Mouse (Mus musculus) heart, embryonic 12.5 days (tissue): Measurements from ENCODE around the gene Lrrc45. TPM values are rescaled to one million over a fixed set of nuclear protein-coding genes. Genes with fewer than 3 reads are reported as not detected.
"Not testable (repeated sequence)": the region's sequence is repeated elsewhere in the genome, so short reads cannot be mapped to it uniquely, and the experiment has no call there.

ENCODE experiments used
- ATAC-seq: fragments of 200-750 bp; cut with Nextera tagmentation; 2 replicates; pipeline ENCODE4 v1.8.0; 2017; ENCODE audit warnings: moderate TSS enrichment, moderate library complexity; ENCODE audit not compliant: insufficient number of reproducible peaks, low FRiP score
- H3K27ac ChIP-seq: fragments of 300-500 bp; sonication (generic); 2 replicates; pipeline ENCODE4 v1.5.1; 2016; ENCODE audit warnings: mild to moderate bottlenecking, moderate library complexity; ENCODE audit not compliant: poor library complexity, severe bottlenecking
- H3K27me3 ChIP-seq: fragments of 300-500 bp; sonication (generic); replicated peaks from 2 replicates; pipeline ENCODE4 v1.6.1; 2016; ENCODE audit warnings: mild to moderate bottlenecking, moderate library complexity
- H3K36me3 ChIP-seq: fragments of 300-500 bp; sonication (generic); 2 replicates; pipeline ENCODE4 v1.6.1; 2016; ENCODE audit warnings: mild to moderate bottlenecking, moderate library complexity
- H3K4me1 ChIP-seq: fragments of 300-500 bp; sonication (generic); replicated peaks from 2 replicates; pipeline ENCODE4 v1.6.1; 2016; ENCODE audit warnings: mild to moderate bottlenecking
- H3K4me2 ChIP-seq: fragments of 300-500 bp; sonication (generic); 2 replicates; pipeline ENCODE4 v1.6.1; 2016; ENCODE audit warnings: mild to moderate bottlenecking, moderate library complexity
- H3K4me3 ChIP-seq: fragments of 300-500 bp; sonication (generic); 2 replicates; pipeline ENCODE4 v1.5.1; 2016; ENCODE audit warnings: mild to moderate bottlenecking
- H3K9ac ChIP-seq: fragments of 300-500 bp; sonication (generic); 2 replicates; pipeline ENCODE4 v1.6.1; 2016; ENCODE audit warnings: mild to moderate bottlenecking, moderate library complexity
- H3K9me3 ChIP-seq: fragments of 300-500 bp; sonication (generic); replicated peaks from 2 replicates; pipeline ENCODE4 v1.6.1; 2016; ENCODE audit warnings: mild to moderate bottlenecking, moderate library complexity
- WGBS: fragments of 180-500 bp; shearing (Covaris S2); methylation state at CpG from one replicate; pipeline ENCODE4 v1.1.7; 2016; 5-methylcytosine and 5-hydroxymethylcytosine counted together
- polyA plus RNA-seq: library from polyadenylated mRNA; unstranded; fragments of >200 nt; fragmentation: Nextera tagmentation; extraction: Ambion mirVana; gene quantifications from 2 replicates; pipeline ENCODE4 v1.2.1, GENCODE M21; 2016

Lrrc45 gene
- polyA plus RNA-seq, 1 experiment from 2014 or later: 35.2 TPM

- Histone ChIP-seq H3K4me2 (no peak overlapping the region), H3K4me3 (no peak overlapping the region), H3K9ac (no peak overlapping the region), H3K27ac (no peak overlapping the region), H3K27me3 (peaks cover 55% of the 10 kb centered on the region), H3K9me3 (no peaks in the 10 kb centered on the region), H3K36me3 (no peaks in the 10 kb centered on the region), H3K4me1 (peaks cover 21% of the 10 kb centered on the region)
- 60% methylated on average over 11 of the region's 11 CpGs for WGBS
- no peak for ATAC-seq
These were observed 15.0 kb downstream of the Lrrc45 start for GRCm38 (mm10) chr11:120728530-120729240.

DNA sequence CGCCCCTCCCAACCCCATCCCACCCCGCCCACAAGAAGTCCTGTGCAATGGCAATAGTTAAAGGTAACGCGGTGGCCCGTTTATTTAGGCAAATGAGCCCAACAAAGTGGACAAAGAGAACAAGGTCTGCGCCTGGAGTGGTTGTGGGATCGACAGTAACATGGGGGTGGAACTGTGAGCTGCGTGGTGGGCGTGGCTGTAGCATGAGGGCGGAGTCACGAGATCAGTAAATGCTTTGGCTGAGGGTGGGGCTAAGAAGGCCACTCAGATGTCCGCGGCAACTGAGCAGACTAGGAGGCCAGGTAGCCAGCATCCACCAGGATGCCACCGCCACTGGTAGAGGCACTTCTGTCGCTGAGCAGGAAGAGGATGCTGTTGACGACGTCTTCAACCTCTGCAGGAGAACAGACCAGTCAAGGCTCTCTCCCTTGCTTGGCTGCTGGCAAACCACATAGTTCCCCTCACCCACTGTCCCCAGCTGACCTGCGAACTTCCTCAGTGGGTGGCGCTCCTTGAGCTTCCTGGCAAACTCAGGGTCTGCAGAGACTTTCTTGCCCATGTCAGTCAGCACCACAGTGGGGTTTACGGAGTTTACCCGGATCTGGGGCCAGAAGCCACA lies 15.8 kb downstream of the Lrrc45 start:
- H3K4me1 ChIP-seq: peaks cover 21% of the 10 kb centered on the region
- H3K4me2 ChIP-seq: peak overlapping the region; percentile 40
- not testable (repeated sequence) for H3K9ac ChIP-seq, H3K9me3 ChIP-seq, H3K36me3 ChIP-seq, H3K27ac ChIP-seq, H3K4me3 ChIP-seq
- peak; percentile 26; the same call in 1 of the 2 replicates for ATAC-seq
- peaks cover 52% of the 10 kb centered on the region for H3K27me3 ChIP-seq
- WGBS: 2% methylated on average over 18 of the region's 21 CpGs

GRCm38 (mm10) chr11:120730331-120730870 lies 16.7 kb downstream of the Lrrc45 start:
- WGBS: 81% methylated on average over 10 of the region's 10 CpGs
- no peak for ATAC-seq
- Histone ChIP-seq H3K4me1 (peaks cover 21% of the 10 kb centered on the region), H3K9ac (no peak overlapping the region), H3K27ac (no peak overlapping the region), H3K4me2 (no peak overlapping the region), H3K36me3 (no peaks in the 10 kb centered on the region), H3K27me3 (peaks cover 49% of the 10 kb centered on the region), H3K4me3 (no peak overlapping the region), H3K9me3 (no peaks in the 10 kb centered on the region)

- H3K4me1 ChIP-seq: peaks cover 18% of the 10 kb centered on the region
- H3K36me3 ChIP-seq: no peaks in the 10 kb centered on the region
- H3K27me3 ChIP-seq: peaks cover 39% of the 10 kb centered on the region
- H3K4me2 ChIP-seq: no peak overlapping the region
- WGBS: 82% methylated on average over 1 of the region's 1 CpGs
- no peak overlapping the region for H3K9ac ChIP-seq
- ATAC-seq: no peak
- no peak overlapping the region for H3K4me3 ChIP-seq
- H3K27ac ChIP-seq: no peak overlapping the region
- no peaks in the 10 kb centered on the region for H3K9me3 ChIP-seq
These were observed 17.7 kb downstream of the Lrrc45 start for GRCm38 (mm10) chr11:120731395-120731794.

- Histone ChIP-seq H3K9ac (no peak within 1 kb of the TSS), H3K4me2 (no peak within 1 kb of the TSS), H3K4me1 (peaks cover 12% of the 10 kb centered on the region; the same call in 1 of the 2 replicates), H3K36me3 (no peaks in the 10 kb centered on the region), H3K4me3 (no peak within 1 kb of the TSS), H3K27ac (no peak within 1 kb of the TSS), H3K27me3 (peaks cover 39% of the 10 kb centered on the region), H3K9me3 (no peaks in the 10 kb centered on the region)
- no peak for ATAC-seq
- WGBS: 62% methylated on average over 12 of the region's 12 CpGs
These were observed 18.3 kb downstream of the Lrrc45 start, which contains the start of gene Cbr2 for GRCm38 (mm10) chr11:120731858-120732680. TSS of gene Cbr2 (minus strand) at chr11:120732114.

GRCm38 (mm10) chr11:120733521-120733920 lies 19.8 kb downstream of the Lrrc45 start:
- Histone ChIP-seq H3K36me3 (no peaks in the 10 kb centered on the region), H3K4me2 (no peak overlapping the region), H3K27me3 (peaks cover 34% of the 10 kb centered on the region), H3K4me1 (peaks cover 12% of the 10 kb centered on the region; the same call in 1 of the 2 replicates), H3K4me3 (no peak overlapping the region), H3K27ac (no peak overlapping the region), H3K9me3 (no peaks in the 10 kb centered on the region), H3K9ac (no peak overlapping the region)
- 52% methylated on average over 6 of the region's 6 CpGs for WGBS
- ATAC-seq: no peak

DNA sequence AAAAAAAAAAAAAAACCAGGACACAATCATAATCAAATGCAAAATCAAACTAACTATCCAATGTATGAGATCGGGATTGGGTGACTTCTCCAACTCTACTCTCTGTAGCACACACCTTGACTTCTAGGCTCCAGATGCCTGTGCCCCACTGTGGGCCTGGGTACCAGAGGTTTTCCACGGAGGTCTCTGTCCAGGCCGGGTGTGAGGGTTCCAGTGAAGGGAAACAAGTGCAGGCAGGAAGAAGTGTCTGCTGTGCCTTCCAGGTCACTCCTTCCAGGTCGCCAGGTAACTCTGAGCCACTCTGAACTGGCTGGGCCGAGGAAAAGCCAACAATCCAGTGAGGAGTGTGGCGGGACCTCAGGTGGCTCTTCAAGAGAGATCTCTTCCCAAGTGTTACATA lies 22.7 kb downstream of the Lrrc45 start:
- WGBS: 68% methylated on average over 6 of the region's 6 CpGs
- H3K27ac ChIP-seq: no peak overlapping the region
- no peaks in the 10 kb centered on the region for H3K9me3 ChIP-seq
- peaks cover 8% of the 10 kb centered on the region; the same call in 1 of the 2 replicates for H3K4me1 ChIP-seq
- no peak overlapping the region for H3K9ac ChIP-seq
- H3K27me3 ChIP-seq: peaks cover 12% of the 10 kb centered on the region
- H3K36me3 ChIP-seq: no peaks in the 10 kb centered on the region
- H3K4me3 ChIP-seq: no peak overlapping the region
- no peak overlapping the region for H3K4me2 ChIP-seq
- ATAC-seq: no peak

DNA sequence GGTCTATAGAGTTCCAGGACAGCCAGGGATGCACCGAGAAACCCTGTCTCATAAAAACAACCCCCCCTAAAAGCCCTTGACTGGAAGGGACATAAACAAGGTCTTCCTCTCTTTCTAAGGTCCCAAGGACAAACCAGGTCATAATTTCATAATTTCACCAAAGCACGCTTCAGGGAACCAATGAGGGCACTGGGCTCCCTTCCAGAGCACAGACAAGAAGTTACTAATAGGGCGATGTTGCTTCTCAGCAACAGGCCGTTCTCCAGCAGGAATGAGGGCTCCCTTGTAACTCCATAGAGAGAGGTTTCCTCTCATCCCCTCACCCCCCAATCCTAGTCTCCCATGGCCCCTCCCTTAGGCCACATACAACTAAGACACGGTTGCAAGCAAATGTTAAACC lies 27.3 kb downstream of the Lrrc45 start:
- peaks cover 10% of the 10 kb centered on the region for H3K27me3 ChIP-seq
- H3K27ac ChIP-seq: no peak overlapping the region
- no peak overlapping the region for H3K4me3 ChIP-seq
- H3K9me3 ChIP-seq: no peaks in the 10 kb centered on the region
- no peaks in the 10 kb centered on the region for H3K4me1 ChIP-seq
- WGBS: 88% methylated on average over 5 of the region's 5 CpGs
- no peaks in the 10 kb centered on the region for H3K36me3 ChIP-seq
- H3K4me2 ChIP-seq: no peak overlapping the region
- ATAC-seq: no peak
- no peak overlapping the region for H3K9ac ChIP-seq

- no peaks in the 10 kb centered on the region for H3K9me3 ChIP-seq
- 69% methylated on average over 7 of the region's 7 CpGs for WGBS
- no peak for ATAC-seq
- H3K4me3 ChIP-seq: no peak overlapping the region
- H3K36me3 ChIP-seq: no peaks in the 10 kb centered on the region
- no peak overlapping the region for H3K4me2 ChIP-seq
- no peak overlapping the region for H3K9ac ChIP-seq
- H3K4me1 ChIP-seq: no peaks in the 10 kb centered on the region
- peaks cover 10% of the 10 kb centered on the region for H3K27me3 ChIP-seq
- no peak overlapping the region for H3K27ac ChIP-seq
These were observed 30.5 kb downstream of the Lrrc45 start for GRCm38 (mm10) chr11:120744121-120744701.

DNA sequence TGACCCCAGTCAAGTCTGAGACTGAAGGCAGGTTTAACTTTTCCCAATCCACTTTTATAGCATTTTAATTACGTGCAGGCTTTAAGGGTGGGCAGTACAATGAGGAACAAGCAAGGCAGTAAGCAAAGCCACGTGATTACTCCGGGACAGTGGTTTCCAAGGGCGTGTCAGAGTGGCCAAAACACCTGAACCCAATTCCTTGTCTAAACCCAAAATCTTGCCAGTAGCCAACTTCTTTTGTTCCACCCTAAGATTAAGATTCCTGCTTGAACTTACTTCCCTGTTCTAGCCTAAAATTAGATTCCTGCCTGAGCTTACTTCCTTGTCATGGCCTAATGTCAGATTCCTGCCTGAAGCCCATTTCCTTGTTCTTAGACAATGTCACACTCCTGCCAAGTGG lies 34.2 kb downstream of the Lrrc45 start:
- H3K4me2 ChIP-seq: no peak overlapping the region
- H3K27ac ChIP-seq: no peak overlapping the region
- H3K9me3 ChIP-seq: no peaks in the 10 kb centered on the region
- no peak for ATAC-seq
- H3K27me3 ChIP-seq: peaks cover 23% of the 10 kb centered on the region
- no peaks in the 10 kb centered on the region for H3K36me3 ChIP-seq
- no peak overlapping the region for H3K4me3 ChIP-seq
- H3K9ac ChIP-seq: no peak overlapping the region
- H3K4me1 ChIP-seq: no peaks in the 10 kb centered on the region
- whole genome bisulfite sequencing: 75% methylated on average over 4 of the region's 4 CpGs
